Mouse (Mus musculus): ENCODE measurements at regions not wholly inside any gene's neighbourhood (a gene's known extent, or its start where the extent isn't known, plus 50 kb on each side); places are given as distances from the start of the nearest gene placed in this dataset.

GRCm38 (mm10) chr4:11903861-11904260, 77.2 kb downstream of the Gm10604 start:
- no peak for DNase-seq (ENCODE audit: extremely low spot score in 1 of 2, low spot score in 1 of 2)

- no peak for DNase-seq (ENCODE audit: extremely low spot score in 1 of 2, low spot score in 1 of 2)
Observed at GRCm38 (mm10) chr4:11903401-11903800, 77.7 kb downstream of the Gm10604 start.

GRCm38 (mm10) chr4:11899979-11900624, 81.0 kb downstream of the Gm10604 start:
- DNase-seq (ENCODE audit: extremely low spot score in 1 of 2, low spot score in 1 of 2): peak in 1 of 2 experiments; percentile 11

- no peak for DNase-seq (ENCODE audit: extremely low spot score in 1 of 2, low spot score in 1 of 2)
Observed at GRCm38 (mm10) chr4:11897231-11897630, 83.8 kb downstream of the Gm10604 start.

- DNase-seq (ENCODE audit: extremely low spot score in 1 of 2, low spot score in 1 of 2): no peak
Observed at GRCm38 (mm10) chr4:11895857-11896825, 84.9 kb downstream of the Gm10604 start.

GRCm38 (mm10) chr4:11893560-11894205, 87.4 kb downstream of the Gm10604 start:
- DNase-seq (ENCODE audit: extremely low spot score in 1 of 2, low spot score in 1 of 2): no peak

- peak in 1 of 2 experiments; percentile 35 for DNase-seq (ENCODE audit: extremely low spot score in 1 of 2, low spot score in 1 of 2)
Observed at GRCm38 (mm10) chr4:11889039-11889600, 91.9 kb downstream of the Gm10604 start.

- no peak for DNase-seq (ENCODE audit: extremely low spot score in 1 of 2, low spot score in 1 of 2)
Observed at GRCm38 (mm10) chr4:11887377-11887776, 93.7 kb downstream of the Gm10604 start.

GRCm38 (mm10) chr4:11885499-11885898, 95.6 kb downstream of the Gm10604 start:
- no peak for DNase-seq (ENCODE audit: extremely low spot score in 1 of 2, low spot score in 1 of 2)

GRCm38 (mm10) chr4:11884818-11885217, 96.2 kb downstream of the Gm10604 start:
- no peak for DNase-seq (ENCODE audit: extremely low spot score in 1 of 2, low spot score in 1 of 2)

GRCm38 (mm10) chr4:11883295-11883694, 97.8 kb downstream of the Gm10604 start:
- DNase-seq (ENCODE audit: extremely low spot score in 1 of 2, low spot score in 1 of 2): no peak

GRCm38 (mm10) chr4:11882666-11883065, 98.4 kb downstream of the Gm10604 start:
- no peak for DNase-seq (ENCODE audit: extremely low spot score in 1 of 2, low spot score in 1 of 2)

GRCm38 (mm10) chr4:11878638-11879037, 102.4 kb downstream of the Gm10604 start:
- no peak for DNase-seq (ENCODE audit: extremely low spot score in 1 of 2, low spot score in 1 of 2)

GRCm38 (mm10) chr4:11877945-11878344, 103.1 kb downstream of the Gm10604 start:
- no peak for DNase-seq (ENCODE audit: extremely low spot score in 1 of 2, low spot score in 1 of 2)

- DNase-seq (ENCODE audit: extremely low spot score in 1 of 2, low spot score in 1 of 2): no peak
Observed at GRCm38 (mm10) chr4:11876009-11876408, 105.1 kb downstream of the Gm10604 start.

- no peak for DNase-seq (ENCODE audit: extremely low spot score in 1 of 2, low spot score in 1 of 2)
Observed at GRCm38 (mm10) chr4:11874586-11875264, 106.3 kb downstream of the Gm10604 start.

- DNase-seq (ENCODE audit: extremely low spot score in 1 of 2, low spot score in 1 of 2): no peak
Observed at GRCm38 (mm10) chr4:11872036-11872435, 109.0 kb downstream of the Gm10604 start.

GRCm38 (mm10) chr4:11869721-11870120, 111.3 kb downstream of the Gm10604 start:
- no peak for DNase-seq (ENCODE audit: extremely low spot score in 1 of 2, low spot score in 1 of 2)

- DNase-seq (ENCODE audit: extremely low spot score in 1 of 2, low spot score in 1 of 2): no peak
Observed at GRCm38 (mm10) chr4:11868565-11868964, 112.5 kb downstream of the Gm10604 start.

Data from frontal cortex, adult 2 months (tissue).